Mouse (Mus musculus) limb, embryonic 15.5 days (tissue): ENCODE data around the gene Olfr12. TPM values are rescaled to one million over a fixed set of nuclear protein-coding genes. Genes with fewer than 3 reads are reported as not detected.

Experiments used
- ATAC-seq: fragments of 200-750 bp; cut with Nextera tagmentation; 2 replicates; pipeline ENCODE4 v1.8.0; 2017; ENCODE audit warnings: low read depth, moderate TSS enrichment; ENCODE audit not compliant: insufficient number of reproducible peaks, low FRiP score, low TSS enrichment
- H3K27ac ChIP-seq: fragments of 300-500 bp; sonication (generic); 2 replicates; pipeline ENCODE4 v1.5.1; 2015; ENCODE audit warnings: moderate library complexity, mild to moderate bottlenecking, inconsistent platforms
- H3K27me3 ChIP-seq: fragments of 300-500 bp; sonication (generic); 2 replicates; pipeline ENCODE4 v1.6.1; 2015; ENCODE audit warnings: inconsistent platforms
- H3K36me3 ChIP-seq: fragments of 300-500 bp; sonication (generic); 2 replicates; pipeline ENCODE4 v1.6.1; 2015; ENCODE audit warnings: inconsistent platforms
- H3K4me1 ChIP-seq: fragments of 300-500 bp; sonication (generic); 2 replicates; pipeline ENCODE4 v1.6.1; 2015; ENCODE audit warnings: inconsistent platforms
- H3K4me2 ChIP-seq: fragments of 300-500 bp; sonication (generic); 2 replicates; pipeline ENCODE4 v1.6.1; 2015; ENCODE audit warnings: mild to moderate bottlenecking, inconsistent platforms
- H3K4me3 ChIP-seq: fragments of 300-500 bp; sonication (generic); 2 replicates; pipeline ENCODE4 v1.5.1; 2015; ENCODE audit warnings: mild to moderate bottlenecking, inconsistent platforms
- H3K9ac ChIP-seq: fragments of 300-500 bp; sonication (generic); 2 replicates; pipeline ENCODE4 v1.6.1; 2015; ENCODE audit warnings: inconsistent platforms
- H3K9me3 ChIP-seq: fragments of 300-500 bp; sonication (generic); 2 replicates; pipeline ENCODE4 v1.6.1; 2016; ENCODE audit warnings: inconsistent platforms
- WGBS: fragments of 180-500 bp; shearing (Covaris S2); methylation state at CpG from one replicate; pipeline ENCODE4 v1.1.7; 2015; 5-methylcytosine and 5-hydroxymethylcytosine counted together
- polyA plus RNA-seq: library from polyadenylated mRNA; unstranded; fragments of >200 nt; fragmentation: Nextera tagmentation; extraction: Ambion mirVana; gene quantifications from 2 replicates; pipeline ENCODE4 v1.2.1, GENCODE M21; 2015

Gene Olfr12
- polyA plus RNA-seq, 1 experiment from 2014 or later = not detected

DNA sequence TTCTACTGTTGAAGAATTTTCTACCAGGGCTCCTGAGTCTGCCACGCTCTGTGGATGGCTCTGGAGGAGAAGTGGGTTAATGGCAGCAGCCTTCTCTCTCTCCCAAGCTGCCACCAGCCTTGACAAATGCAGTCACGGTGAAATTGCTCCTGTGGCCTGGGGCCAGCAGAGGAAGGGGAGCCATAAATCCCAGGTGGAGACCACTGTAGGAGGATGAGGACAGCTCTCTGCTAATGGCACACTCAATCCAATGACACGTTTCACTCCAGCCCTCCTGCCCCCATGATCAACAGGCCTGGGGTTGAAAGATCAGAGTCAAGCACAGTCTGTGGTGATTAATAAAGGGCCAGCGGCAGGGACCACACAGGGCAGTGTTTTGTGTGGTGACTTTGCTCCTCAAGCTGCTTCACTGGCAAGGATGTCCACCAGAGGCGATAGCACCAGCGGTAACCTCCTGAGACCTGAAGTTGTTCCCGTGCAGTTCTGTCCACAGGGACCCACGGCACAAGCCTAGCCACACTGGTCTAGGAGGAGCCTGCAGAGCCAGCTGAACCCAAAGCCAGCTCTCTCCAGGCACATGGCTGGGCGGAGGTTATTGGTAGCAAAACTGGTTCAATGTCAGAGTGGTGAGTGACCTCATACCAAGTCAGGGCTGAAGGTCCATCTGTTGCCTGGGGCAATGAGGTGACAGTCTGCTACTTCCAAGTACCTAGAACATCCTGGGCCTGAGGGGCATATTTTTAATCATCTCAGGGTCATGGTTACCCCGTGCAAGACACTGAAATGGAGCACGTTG lies 39.6 kb downstream of the Olfr12 start:
- Histone ChIP-seq H3K9me3 (no peaks in the 10 kb centered on the region), H3K4me1 (no peaks in the 10 kb centered on the region), H3K4me2 (no peak overlapping the region), H3K36me3 (no peaks in the 10 kb centered on the region), H3K4me3 (no peak overlapping the region), H3K27ac (no peak overlapping the region), H3K9ac (no peak overlapping the region), H3K27me3 (no peaks in the 10 kb centered on the region)
- ATAC-seq = no peak
- 57% methylated on average over 11 of the region's 11 CpGs for WGBS

- no peaks in the 10 kb centered on the region for H3K27me3 ChIP-seq
- no peak overlapping the region for H3K9ac ChIP-seq
- no peak overlapping the region for H3K4me3 ChIP-seq
- no peak overlapping the region for H3K27ac ChIP-seq
- H3K4me2 ChIP-seq = no peak overlapping the region
- no peaks in the 10 kb centered on the region for H3K36me3 ChIP-seq
- 58% methylated on average over 5 of the region's 5 CpGs for WGBS
- no peak for ATAC-seq
- no peaks in the 10 kb centered on the region for H3K4me1 ChIP-seq
- no peaks in the 10 kb centered on the region for H3K9me3 ChIP-seq
Observed at GRCm38 (mm10) chr1:92659392-92659791, 41.8 kb downstream of the Olfr12 start.

DNA sequence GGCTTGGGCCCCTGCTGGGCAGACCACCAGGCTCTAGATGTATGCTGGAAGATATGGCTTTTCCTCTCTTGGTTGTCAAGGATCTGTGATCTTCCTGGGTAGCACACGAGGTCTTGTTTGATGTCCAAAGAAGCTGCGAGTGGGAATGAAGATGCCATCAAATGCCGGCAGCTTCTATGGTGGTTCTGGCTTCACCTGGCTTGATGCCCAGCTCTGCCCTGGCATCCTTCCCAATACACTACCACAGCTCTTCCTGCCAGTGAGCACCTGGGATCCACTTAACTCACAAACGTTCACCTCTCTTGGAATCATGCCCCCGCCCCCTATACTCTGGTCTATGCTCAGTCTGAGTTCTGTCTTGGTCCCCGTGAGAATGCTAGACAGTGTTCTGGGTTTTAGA lies 49.5 kb downstream of the Olfr12 start:
- H3K4me1 ChIP-seq = peaks cover 7% of the 10 kb centered on the region; the same call in 1 of the 2 replicates
- no peak overlapping the region for H3K4me2 ChIP-seq
- no peaks in the 10 kb centered on the region for H3K9me3 ChIP-seq
- 62% methylated on average over 6 of the region's 6 CpGs for WGBS
- H3K9ac ChIP-seq = no peak overlapping the region
- no peak for ATAC-seq
- H3K27ac ChIP-seq = no peak overlapping the region
- no peak overlapping the region for H3K4me3 ChIP-seq
- no peaks in the 10 kb centered on the region for H3K36me3 ChIP-seq
- H3K27me3 ChIP-seq = no peaks in the 10 kb centered on the region

DNA sequence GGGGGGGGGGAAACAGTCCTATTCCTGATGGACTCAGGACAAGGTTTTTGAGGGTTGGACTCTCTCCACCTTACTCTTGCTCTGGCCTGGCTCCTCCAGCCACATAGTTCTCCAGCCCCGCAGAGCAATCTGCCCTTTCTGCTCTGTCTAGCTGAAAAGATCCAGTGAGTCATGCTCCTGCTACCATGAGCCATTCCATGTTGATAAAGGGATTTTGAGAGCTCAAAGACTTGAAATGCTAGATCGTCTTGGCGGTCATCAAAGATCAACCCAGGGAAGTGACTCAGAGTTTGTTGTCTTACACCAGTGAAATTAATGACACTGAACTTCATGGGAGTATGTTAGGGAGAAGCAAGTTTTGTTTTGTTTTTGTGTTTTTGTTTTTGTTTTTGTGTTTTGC lies 51.8 kb downstream of the Olfr12 start:
- WGBS = 89% methylated on average over 3 of the region's 3 CpGs
- H3K4me2 ChIP-seq = no peak overlapping the region
- H3K9me3 ChIP-seq = no peaks in the 10 kb centered on the region
- no peak for ATAC-seq
- H3K4me1 ChIP-seq = peaks cover 9% of the 10 kb centered on the region; the same call in 1 of the 2 replicates
- H3K36me3 ChIP-seq = no peaks in the 10 kb centered on the region
- H3K27me3 ChIP-seq = no peaks in the 10 kb centered on the region
- no peak overlapping the region for H3K9ac ChIP-seq
- H3K4me3 ChIP-seq = no peak overlapping the region
- H3K27ac ChIP-seq = no peak overlapping the region

- H3K4me3 ChIP-seq = no peak overlapping the region
- no peaks in the 10 kb centered on the region for H3K9me3 ChIP-seq
- H3K4me2 ChIP-seq = no peak overlapping the region
- H3K36me3 ChIP-seq = no peaks in the 10 kb centered on the region
- H3K9ac ChIP-seq = no peak overlapping the region
- H3K4me1 ChIP-seq = peaks cover 6% of the 10 kb centered on the region; the same call in 1 of the 2 replicates
- no peaks in the 10 kb centered on the region for H3K27me3 ChIP-seq
- 71% methylated on average over 4 of the region's 4 CpGs for WGBS
- ATAC-seq = no peak
- no peak overlapping the region for H3K27ac ChIP-seq
Observed at GRCm38 (mm10) chr1:92671326-92671725, 53.7 kb downstream of the Olfr12 start.

Other genes with a start within 250 kb of the Olfr12 start
- 259 and 273 TPM in 2 replicates for gene Ndufa10, start 143.9 kb upstream of the Olfr12 start, polyA plus RNA-seq
- gene Olfr1416, start 132.7 kb upstream of the Olfr12 start, polyA plus RNA-seq = not detected in 2 replicates
- gene Olfr1415, start 121.7 kb upstream of the Olfr12 start, polyA plus RNA-seq = not detected in 2 replicates
- not detected in 2 replicates for gene Olfr1414, start 99.1 kb upstream of the Olfr12 start, polyA plus RNA-seq
- not detected in 2 replicates for gene Olfr1413, start 46.5 kb upstream of the Olfr12 start, polyA plus RNA-seq
- not detected in 2 replicates for gene Olfr1412, start 32.0 kb upstream of the Olfr12 start, polyA plus RNA-seq
- not detected in 2 replicates for gene Olfr1411, start 23.4 kb upstream of the Olfr12 start, polyA plus RNA-seq
- gene Olfr1410, start 12.0 kb upstream of the Olfr12 start, polyA plus RNA-seq = not detected in 2 replicates
- 335 and 393 TPM in 2 replicates for gene Cops9, start 24.2 kb downstream of the Olfr12 start, polyA plus RNA-seq
- gene Otos, start 31.1 kb downstream of the Olfr12 start, polyA plus RNA-seq = 0.12 TPM in 1 of 2 replicates, not detected in the other
- 73.6 and 80.7 TPM in 2 replicates for gene Gpc1, start 213.9 kb downstream of the Olfr12 start, polyA plus RNA-seq